Mouse (Mus musculus) ovary, adult 2 months (tissue): ENCODE results near the gene Gemin6. TPM values are rescaled to one million over a fixed set of nuclear protein-coding genes. Genes with fewer than 3 reads are reported as not detected.

Source experiments
- polyA plus RNA-seq: library from polyadenylated mRNA; depleted of rRNA; stranded (reverse); fragments of >200 nt; gene quantifications from 2 replicates; pipeline ENCODE4 v1.2.3, GENCODE M21; 2012; rRNA removed

Gene Gemin6
- 2.2 and 2.3 TPM in 2 replicates for polyA plus RNA-seq

GRCm38 (mm10) chr17:80224326-80225116 lies at the start of gene Gemin6:
Gemin6 (plus strand) TSS chr17:80224441.

GRCm38 (mm10) chr17:80206671-80207581 lies 17.3 kb upstream of the Gemin6 start, which contains the start of the genes Srsf7 and Ttc39d:
Srsf7 (minus strand) TSS chr17:80207307.
Ttc39d (plus strand) TSS chr17:80207460.

Other genes starting within 250 kb of the Gemin6 start
- 17.6 and 32.4 TPM in 2 replicates for gene Hnrnpll, start 162.1 kb upstream of the Gemin6 start, polyA plus RNA-seq
- 25.8 and 36.6 TPM in 2 replicates for gene Galm, start 97.0 kb upstream of the Gemin6 start, polyA plus RNA-seq
- gene Srsf7, start 17.1 kb upstream of the Gemin6 start, polyA plus RNA-seq: 38.5 and 48.0 TPM in 2 replicates
- 0.05 and 0.08 TPM in 2 replicates for gene Ttc39d, start 17.0 kb upstream of the Gemin6 start, polyA plus RNA-seq
- 1.9 and 3.3 TPM in 2 replicates for gene Morn2, start 65.8 kb downstream of the Gemin6 start, polyA plus RNA-seq
- 8.0 and 10.0 TPM in 2 replicates for gene Dhx57, start 66.0 kb downstream of the Gemin6 start, polyA plus RNA-seq
- 1.5 and 2.2 TPM in 2 replicates for gene Arhgef33, start 83.0 kb downstream of the Gemin6 start, polyA plus RNA-seq
- gene Gm10190, start 149.1 kb downstream of the Gemin6 start, polyA plus RNA-seq: 1.5 TPM in 1 of 2 replicates, not detected in the other